Mouse (Mus musculus) ovary, adult 18-20 months (tissue): ENCODE results near the gene Cth.

Experiments
- DNase-seq: peaks from one replicate; pipeline ENCODE4 v3.0.0; 2022; ENCODE audit warnings: low spot score, mixed read lengths

Cth gene

DNA sequence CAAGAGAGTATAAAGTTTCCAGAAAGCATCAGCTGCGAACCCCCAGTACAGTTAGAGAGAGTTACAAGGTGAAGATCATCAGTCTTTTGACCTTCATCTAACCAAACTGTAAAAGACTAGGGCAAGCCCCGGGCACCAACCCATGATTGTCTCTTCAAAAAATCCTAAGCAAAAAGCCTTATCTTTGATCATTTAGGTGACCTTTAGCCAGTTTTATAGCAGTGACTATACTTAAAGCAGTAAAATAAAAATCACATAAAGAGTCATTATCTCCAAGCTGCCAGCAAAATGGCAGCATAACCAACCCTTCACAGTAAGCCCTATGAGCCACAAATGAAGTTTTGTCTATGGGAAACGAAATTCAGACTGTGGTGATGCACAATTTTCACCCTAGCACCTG lies 14.6 kb downstream of the Cth start:
- DNase-seq, result no peak

DNA sequence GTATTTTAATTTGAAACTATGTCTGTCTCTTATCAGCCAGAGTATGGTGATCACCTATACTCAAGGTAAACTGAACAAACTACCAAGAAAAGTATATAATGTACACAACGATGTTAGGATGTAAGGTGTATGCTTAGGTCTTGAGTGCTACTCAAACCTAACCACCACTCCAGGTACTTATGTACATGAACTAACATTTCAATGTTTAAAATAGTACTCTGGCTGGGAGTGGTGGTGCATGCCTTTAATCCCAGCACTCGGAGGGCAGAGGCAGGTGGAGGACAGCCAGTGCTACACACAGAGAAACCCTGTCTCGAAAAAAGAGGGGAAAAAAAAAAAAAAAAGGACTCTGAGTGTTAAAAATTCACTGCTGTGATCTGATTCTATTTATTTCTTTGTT lies 16.7 kb downstream of the Cth start:
- DNase-seq, result no peak

DNA sequence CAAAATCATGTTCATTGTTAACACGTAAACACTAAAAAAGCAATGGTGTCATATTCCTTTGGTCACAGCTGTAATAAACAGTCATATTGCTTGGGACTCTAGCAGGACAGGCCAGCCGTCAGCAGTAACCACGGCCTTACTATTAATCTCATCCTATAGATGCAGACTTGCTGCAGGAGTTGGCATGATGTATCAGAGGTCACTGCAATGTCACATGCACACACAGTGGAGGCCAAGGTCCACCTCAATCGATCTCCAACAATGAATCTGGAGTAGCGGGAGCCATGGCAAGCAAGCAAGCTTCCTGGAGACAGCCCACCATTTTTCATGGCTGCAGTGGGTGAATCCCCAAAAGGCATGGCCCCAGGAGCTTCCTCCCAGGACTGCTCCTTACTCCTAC lies 23.2 kb downstream of the Cth start:
- DNase-seq, result no peak

DNA sequence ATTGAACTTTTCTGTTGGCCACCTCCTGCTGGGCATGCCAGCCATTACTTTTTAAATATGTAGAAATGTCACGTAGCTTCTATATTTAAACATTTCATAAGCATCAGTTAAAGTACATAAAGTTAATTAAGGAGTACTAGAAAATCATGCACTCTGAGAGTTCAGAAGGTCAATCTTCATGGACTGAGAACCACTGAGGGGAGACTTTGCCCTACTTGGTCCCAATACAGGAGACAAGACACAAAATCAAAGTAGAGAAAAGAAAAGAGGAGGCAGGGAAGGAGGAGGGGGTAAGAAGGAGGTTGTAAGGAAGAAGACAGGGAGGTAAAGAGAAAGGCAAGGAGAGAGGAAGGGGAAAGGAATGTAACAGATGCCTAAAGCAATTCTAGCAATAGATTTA lies 24.9 kb downstream of the Cth start:
- no peak for DNase-seq

DNA sequence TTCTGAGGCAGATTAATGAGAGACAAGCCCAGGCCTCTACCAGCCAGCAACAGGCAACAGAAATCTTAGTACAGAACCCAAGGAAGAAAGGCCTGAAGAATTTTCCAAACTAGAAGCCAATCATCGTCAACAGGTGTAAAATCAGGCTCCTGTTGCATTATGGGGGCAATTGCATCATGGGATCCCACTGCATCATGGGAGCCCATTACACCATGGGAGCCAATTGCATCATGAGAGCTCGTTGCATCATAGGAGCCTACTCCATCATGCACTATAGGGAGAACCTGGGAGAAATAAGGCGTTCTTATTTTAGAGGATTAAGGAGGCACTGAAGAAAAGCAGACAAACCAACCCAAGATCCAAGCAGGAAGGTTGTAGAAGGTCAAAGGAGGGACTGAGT lies 27.2 kb downstream of the Cth start:
- DNase-seq, result no peak

DNA sequence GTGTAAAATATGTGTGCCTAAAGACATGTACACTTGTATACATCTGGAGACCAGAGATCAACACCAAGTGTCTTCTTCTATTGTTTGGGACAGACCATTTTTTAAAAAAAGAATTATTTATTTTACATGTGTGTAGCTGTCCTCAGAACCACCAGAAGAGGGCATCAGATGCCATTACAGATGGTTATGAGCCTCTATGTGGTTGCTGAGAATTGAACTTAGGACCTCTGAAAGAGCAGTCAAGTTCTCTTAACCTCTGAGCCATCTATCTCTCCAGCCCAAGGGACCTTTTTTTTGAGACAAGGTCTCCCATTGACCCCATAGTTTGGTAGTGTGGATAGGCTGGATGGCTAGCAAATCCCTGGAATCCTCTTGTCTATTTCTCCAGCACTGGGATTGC lies 33.1 kb downstream of the Cth start:
- DNase-seq, result no peak

DNA sequence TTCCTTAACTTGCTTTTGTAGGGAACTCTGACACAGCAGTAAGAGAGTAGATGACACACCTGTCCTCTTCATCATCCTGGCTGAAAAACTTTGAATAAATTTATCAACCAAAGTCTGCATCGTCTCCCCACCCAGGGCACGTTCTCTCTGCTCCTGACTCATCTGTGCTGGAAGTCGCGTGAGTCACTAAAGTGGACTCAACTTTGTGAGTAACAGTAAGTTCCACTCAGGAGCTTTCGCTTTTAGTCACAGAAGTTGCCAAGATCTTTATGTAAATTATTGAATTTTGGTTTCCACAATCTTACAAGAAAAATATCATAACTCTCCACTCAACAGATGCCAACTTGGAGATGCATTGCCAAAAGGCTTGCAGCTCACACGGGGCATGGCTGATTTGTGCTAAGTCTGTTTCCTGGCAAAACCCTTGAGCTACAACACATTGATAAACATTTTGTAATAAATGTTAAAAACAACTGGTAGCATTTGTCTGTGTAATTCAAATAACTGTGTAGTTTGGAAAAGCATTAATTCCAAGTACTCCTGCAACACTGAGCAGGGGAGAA lies 40.7 kb downstream of the Cth start:
- DNase-seq, result no peak

DNA sequence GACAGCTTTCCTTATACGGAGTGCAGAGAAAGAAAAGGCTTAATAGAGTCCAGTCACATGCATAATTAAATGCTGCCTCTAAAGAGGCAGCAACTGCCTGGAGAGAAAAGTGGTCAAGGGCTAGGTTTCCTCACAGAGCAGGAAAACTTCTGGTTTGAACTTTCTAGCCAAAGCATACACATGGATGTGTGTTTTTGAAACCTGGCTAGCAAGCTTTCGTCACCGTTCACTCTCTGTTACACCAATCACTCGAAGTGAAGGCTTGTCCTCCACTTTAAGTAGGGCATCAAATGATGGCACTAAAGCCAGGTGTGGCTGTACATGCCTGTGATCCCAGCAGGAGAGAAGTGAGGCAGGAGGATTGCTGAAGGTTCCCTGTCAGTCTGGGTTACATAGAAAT lies 41.8 kb downstream of the Cth start:
- DNase-seq, result no peak

DNA sequence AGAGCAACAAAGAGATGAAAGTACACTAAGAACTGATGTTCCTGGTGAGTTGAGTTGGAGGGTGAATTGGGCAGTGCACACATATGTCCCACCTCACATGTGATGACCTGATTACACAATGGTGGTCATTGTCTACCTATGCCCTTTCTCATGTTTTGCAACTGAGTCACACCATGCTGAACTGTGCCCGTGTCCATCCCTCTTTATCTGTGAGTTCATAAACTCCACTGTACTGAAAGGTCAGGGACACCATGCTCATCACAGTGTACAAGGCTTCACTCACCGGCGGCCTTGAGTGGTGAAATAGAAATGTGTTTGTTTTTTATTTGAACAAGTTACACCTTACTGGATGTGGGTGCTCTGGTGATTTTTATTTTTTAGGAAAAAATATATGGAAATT lies 42.9 kb downstream of the Cth start:
- no peak for DNase-seq

DNA sequence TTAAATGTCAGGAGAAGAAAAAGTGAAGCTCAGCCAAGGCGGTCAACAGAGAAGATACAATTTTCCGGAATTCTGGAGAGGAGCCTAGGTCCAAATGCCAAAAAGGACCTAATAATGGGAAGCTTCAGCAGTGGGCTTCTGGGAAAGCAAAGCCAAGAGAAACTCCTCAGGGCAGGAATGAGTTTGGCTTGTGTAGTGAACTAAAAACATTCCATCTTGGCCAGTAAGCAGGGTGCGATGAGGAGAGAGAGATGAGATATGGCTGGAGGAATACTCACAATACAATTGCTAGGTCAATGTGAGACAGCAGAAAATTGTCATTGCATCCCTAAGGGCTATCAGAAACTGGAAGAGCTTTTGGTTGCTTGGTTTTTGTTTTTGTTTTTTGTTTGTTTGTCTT lies 43.9 kb downstream of the Cth start:
- no peak for DNase-seq

DNA sequence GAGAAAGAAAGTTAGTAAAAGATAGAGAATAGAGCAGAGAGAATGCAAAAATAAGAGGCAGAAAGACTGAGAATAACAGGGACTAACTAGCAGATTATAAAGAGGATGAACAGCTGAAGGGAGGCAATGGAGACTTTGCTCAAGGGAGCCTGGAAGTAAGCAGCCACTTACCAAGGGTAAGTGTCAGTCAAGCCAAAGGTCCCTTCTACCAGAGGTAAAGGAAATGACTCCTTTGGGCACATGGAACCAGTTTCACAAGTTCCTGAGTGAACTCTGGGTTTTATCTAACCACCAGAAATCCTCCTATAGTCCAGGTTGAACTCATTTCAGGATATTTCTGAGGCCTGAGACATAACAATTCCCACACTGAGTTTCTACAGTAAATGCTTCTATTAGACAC lies 47.0 kb downstream of the Cth start:
- DNase-seq, result no peak

DNA sequence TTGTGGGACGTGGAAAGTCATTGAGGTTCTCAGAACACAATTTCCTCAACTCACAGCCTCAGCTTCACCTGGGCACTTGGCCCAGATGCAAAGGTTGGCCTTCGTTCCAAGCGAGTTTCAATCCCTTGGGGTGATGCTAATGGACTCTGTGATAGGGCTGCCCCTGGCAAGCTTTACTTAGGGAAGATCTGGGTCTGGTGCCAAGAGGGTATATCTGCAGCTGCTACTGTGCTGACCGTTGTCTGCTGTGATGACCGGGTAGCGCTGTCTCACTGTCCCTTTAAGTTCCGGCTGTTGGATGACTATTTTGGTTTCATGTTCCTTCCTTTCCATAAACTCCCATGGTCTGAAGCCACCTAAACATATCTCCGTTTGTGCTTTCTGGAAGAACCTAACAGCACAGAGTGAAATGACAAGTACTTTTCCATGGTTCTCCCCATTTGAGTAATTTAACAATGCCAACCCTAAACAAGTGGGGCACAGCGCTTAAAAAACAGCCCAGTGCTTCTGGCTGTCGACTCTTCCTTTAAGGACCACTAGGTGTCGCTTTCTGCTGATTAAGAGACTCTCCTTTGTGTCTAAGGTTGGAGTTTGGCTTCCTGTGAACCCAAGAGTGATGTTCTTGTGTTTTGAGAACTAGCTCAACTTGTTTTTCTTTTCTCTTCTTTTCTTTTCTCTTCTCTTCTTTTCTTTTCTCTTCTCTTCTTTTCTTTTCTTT lies 48.3 kb downstream of the Cth start:
- no peak for DNase-seq

DNA sequence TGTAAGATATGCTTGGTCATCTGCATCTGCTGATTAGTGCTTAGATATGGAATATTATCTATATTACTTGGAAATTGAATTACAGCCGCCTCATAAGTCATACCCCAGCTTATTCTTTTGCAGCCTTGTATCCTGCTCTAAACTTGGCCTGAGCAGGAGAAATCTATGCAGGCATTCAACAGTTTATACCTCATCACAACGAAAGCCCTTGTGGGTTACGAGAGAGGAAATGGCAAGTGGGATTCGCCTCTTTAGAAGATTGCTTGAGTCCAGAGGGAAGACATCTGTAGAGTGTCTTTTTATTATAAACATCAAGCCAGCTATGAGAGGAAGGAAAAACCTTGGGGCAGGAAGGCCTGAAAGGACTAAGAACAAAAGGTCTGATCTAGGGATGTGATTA lies 52.0 kb downstream of the Cth start:
- DNase-seq, result no peak

DNA sequence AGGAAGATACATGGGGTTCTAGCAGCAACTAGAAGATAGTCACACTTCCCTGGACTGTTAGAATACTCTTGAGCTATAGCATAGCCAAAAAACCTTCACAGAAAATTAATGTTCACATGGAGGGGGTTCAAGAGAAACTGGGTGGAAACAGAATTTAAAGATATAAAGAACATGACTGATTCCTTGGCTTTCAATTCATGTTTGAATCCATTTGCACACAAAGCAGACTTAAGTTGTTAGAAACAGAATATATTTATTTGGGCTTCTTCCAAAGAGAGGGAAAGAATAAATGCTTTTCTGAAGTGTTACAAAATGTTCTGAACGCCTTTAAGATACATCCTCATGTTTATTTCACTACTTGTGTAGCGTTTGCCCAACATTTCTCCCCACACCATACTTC lies 57.0 kb downstream of the Cth start:
- DNase-seq, result no peak

DNA sequence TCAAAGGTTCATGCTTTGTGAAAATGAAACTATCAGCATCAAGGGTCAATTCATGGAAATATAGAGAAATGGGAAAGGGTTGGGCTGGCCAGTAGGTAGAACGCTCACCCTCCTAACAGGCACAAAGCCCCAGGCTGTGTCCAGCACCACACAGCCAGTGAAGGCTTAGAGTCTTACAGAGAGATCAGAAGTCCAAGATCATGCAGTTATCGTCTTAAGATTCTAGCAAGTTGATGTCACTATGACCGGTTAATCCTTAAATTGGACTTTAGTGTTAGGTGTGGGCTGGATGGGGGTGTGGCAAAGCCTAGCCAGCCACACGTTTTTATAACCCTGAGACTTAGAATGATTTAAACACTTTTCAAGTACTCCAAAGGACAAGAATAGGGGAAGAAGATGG lies 58.6 kb downstream of the Cth start:
- DNase-seq, result no peak

DNA sequence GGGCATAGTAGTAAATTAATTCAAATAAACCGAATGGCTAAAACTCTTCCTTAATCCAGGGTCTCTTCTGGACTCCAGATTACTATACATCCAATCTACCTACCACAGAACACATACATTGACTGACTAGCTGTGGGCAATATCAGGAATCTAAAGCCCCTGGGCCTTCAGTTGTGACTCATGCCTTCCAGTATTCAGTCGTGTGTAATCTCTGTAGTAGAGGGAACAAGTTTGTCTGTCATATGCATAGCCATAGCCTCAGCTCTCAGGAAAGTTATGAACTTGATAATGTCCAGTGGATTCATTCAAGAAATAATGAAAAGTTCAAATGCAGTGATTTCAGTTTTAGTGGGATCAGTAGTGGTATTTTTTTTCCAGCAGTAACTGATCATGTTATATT lies 59.0 kb downstream of the Cth start:
- no peak for DNase-seq

DNA sequence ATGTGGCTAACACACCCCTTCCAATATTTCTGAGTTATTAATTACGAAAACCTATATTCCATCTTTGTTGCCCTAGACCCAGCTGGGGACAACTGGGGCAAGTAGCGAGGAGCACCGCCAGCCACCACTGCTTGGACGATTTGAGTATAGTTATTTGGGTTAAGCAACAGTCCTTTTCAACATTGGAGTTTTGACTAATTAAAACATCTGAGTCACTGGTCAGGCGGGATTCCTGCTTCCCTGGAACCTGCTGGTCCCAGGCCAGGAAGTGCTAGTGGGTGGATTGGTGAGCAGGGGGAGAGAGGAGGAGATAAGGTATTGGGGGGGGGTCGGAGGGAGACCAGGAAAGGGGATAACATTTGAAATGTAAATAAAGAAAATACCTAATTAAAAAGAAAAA lies 59.4 kb downstream of the Cth start:
- no peak for DNase-seq

DNA sequence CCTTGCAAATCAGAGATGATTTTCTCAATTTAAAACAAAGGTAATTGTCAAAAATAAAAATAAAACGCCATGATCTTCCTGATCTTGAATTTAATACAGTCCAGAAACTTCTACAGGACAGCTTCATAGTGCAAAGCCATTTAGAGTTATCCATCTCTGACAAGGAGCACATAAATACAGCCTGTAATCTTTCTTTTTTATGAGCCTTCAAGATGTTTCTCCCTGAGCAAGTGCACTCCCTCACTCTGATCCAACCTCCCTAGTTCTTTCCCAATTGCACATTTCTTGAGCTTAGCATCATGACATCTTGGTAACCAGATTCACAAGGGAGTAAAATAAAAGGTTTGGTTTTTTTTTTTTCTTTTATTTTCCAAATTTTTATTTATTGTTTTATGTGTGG lies 72.1 kb downstream of the Cth start:
- no peak for DNase-seq

DNA sequence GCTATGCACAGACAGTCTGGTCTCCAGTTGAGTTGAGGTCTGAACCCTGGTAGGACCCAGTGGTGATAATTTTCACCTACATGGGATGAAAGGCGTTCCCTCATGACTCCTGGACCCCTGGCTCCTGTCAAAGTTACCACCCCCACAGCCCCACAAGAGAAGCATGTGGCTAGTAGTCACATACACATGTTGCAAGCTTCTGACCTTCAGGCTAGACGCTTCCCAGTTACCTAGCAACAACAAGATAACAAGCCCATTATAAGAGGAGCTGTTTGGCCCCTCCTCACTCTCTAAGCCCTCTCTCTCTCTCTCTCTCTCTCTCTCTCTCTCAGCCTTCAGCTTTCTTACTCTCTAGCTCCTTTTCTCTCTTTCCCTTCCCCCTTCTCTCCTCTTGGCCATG lies 76.4 kb downstream of the Cth start:
- no peak for DNase-seq

DNA sequence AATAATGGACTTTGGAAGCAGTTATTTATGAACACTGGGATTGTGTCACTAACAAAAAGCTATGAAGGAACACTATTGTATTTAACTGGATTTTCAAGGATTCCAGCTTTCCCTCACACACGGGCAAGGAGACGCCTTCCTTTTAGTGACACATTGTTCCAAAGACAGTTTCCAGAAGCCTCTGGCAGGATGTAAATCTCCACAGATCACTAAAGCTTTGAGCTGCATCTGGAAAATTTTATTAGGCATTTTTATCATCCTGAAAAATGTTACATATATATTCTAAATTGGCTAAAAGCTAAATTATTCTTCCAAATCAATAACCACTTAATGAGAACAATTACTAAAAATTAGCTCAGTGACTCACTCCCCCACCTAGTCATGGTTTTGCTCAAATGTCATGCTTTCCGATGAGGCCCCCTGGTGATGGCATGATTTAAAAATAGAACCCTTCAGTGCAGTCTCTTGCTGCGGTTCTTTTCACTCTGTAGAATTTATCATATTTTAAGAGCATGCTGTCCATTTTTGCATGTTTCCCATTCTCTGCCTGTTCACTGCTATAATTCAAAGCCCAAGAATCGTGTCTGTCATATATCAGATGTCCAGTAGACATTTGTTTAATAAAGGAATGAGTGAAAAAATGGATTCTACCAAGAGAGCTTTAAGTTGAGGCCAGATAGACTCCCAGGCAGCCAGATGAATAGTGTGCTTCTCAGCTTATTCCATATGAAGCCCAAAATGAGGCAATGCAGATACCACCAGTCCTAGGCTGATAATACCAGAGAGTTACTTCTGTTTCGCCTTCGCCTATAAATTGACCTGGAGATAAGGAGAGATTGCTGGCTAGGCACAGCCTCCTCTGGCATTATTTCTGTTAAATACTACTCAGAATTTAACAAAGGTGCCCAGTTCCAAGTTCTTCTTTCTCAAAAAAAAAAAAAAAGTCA lies 77.3 kb downstream of the Cth start:
- no peak for DNase-seq
